Comparison of ENCODE assay signal across 8 mouse cellular contexts in genomic region chr1:168215896-168216747, GRCm38 (mm10).
DNase-seq lines count a peak whose midpoint lies in the region; ATAC-seq lines count a peak whose summit lies in the region.

No protein-coding gene starts in this region.

- 61% methylated on average over 17 of the region's 17 CpGs for WGBS in forebrain, embryonic 12.5 days
- WGBS in forebrain, embryonic 10.5 days = 86% methylated on average over 17 of the region's 17 CpGs
- 62% methylated on average over 17 of the region's 17 CpGs for WGBS in midbrain, embryonic 13.5 days
- WGBS in midbrain, embryonic 11.5 days = 84% methylated on average over 17 of the region's 17 CpGs
- 17% methylated on average over 17 of the region's 17 CpGs for WGBS in forebrain, embryonic 15.5 days
- 40% methylated on average over 17 of the region's 17 CpGs for WGBS in neural tube, embryonic 15.5 days

- no peaks in the 10 kb centered on the region for H3K36me3 ChIP-seq in forebrain, embryonic 12.5 days (replicated peaks)
- H3K36me3 ChIP-seq in forebrain, embryonic 10.5 days (replicated peaks) = no peaks in the 10 kb centered on the region
- no peaks in the 10 kb centered on the region for H3K36me3 ChIP-seq in midbrain, embryonic 13.5 days
- H3K36me3 ChIP-seq in midbrain, embryonic 11.5 days (ENCODE audit: control insufficient read depth, insufficient read depth, low read length) = no peaks in the 10 kb centered on the region
- no peaks in the 10 kb centered on the region for H3K36me3 ChIP-seq in forebrain, embryonic 15.5 days
- no peaks in the 10 kb centered on the region for H3K36me3 ChIP-seq in neural tube, embryonic 15.5 days

- no peak overlapping the region for H3K9ac ChIP-seq in forebrain, embryonic 12.5 days
- no peak overlapping the region for H3K9ac ChIP-seq in midbrain, embryonic 13.5 days (replicated peaks)
- no peak overlapping the region for H3K9ac ChIP-seq in midbrain, embryonic 11.5 days (ENCODE audit: low read length)
- no peak overlapping the region; the same call in 1 of the 2 replicates for H3K9ac ChIP-seq in forebrain, embryonic 15.5 days (replicated peaks)
- no peak overlapping the region for H3K9ac ChIP-seq in neural tube, embryonic 15.5 days (replicated peaks)

- no peak for DNase-seq in forebrain, embryonic 10.5 days (ENCODE audit: extremely low spot score, low spot score)
- no peak for DNase-seq in midbrain, embryonic 11.5 days (ENCODE audit: low spot score, missing footprints)
- no peak for DNase-seq in retina, postnatal 1 day

- H3K4me2 ChIP-seq in forebrain, embryonic 12.5 days = no peak overlapping the region; the same call in 1 of the 2 replicates
- no peak overlapping the region for H3K4me2 ChIP-seq in midbrain, embryonic 13.5 days (replicated peaks)
- no peak overlapping the region for H3K4me2 ChIP-seq in midbrain, embryonic 11.5 days
- peak overlapping the region; percentile 10; the same call in 1 of the 2 replicates for H3K4me2 ChIP-seq in forebrain, embryonic 15.5 days (replicated peaks)
- H3K4me2 ChIP-seq in neural tube, embryonic 15.5 days = no peak overlapping the region

- H3K9me3 ChIP-seq in forebrain, embryonic 12.5 days = no peaks in the 10 kb centered on the region
- H3K9me3 ChIP-seq in forebrain, embryonic 10.5 days = no peaks in the 10 kb centered on the region
- H3K9me3 ChIP-seq in midbrain, embryonic 13.5 days = no peaks in the 10 kb centered on the region
- H3K9me3 ChIP-seq in midbrain, embryonic 11.5 days (ENCODE audit: control insufficient read depth, low read length) = no peaks in the 10 kb centered on the region
- no peaks in the 10 kb centered on the region for H3K9me3 ChIP-seq in forebrain, embryonic 15.5 days
- H3K9me3 ChIP-seq in neural tube, embryonic 15.5 days (replicated peaks) = no peaks in the 10 kb centered on the region

- H3K27me3 ChIP-seq in forebrain, embryonic 12.5 days = no peaks in the 10 kb centered on the region
- no peaks in the 10 kb centered on the region; the same call in 1 of the 2 replicates for H3K27me3 ChIP-seq in forebrain, embryonic 10.5 days (ENCODE audit: poor library complexity, severe bottlenecking)
- 0 out of 2 replicates have a peak, but pooled peaks cover under 1% of the 10 kb centered on the region for H3K27me3 ChIP-seq in midbrain, embryonic 13.5 days
- H3K27me3 ChIP-seq in midbrain, embryonic 11.5 days (ENCODE audit: control insufficient read depth, insufficient read depth, low read length) = no peaks in the 10 kb centered on the region
- no peaks in the 10 kb centered on the region for H3K27me3 ChIP-seq in forebrain, embryonic 15.5 days
- H3K27me3 ChIP-seq in neural tube, embryonic 15.5 days (replicated peaks) = 0 out of 2 replicates have a peak, but pooled peaks cover 4% of the 10 kb centered on the region

- peaks cover 60% of the 10 kb centered on the region for H3K4me1 ChIP-seq in forebrain, embryonic 12.5 days
- H3K4me1 ChIP-seq in forebrain, embryonic 10.5 days = peaks cover 67% of the 10 kb centered on the region
- H3K4me1 ChIP-seq in midbrain, embryonic 13.5 days (replicated peaks) = peaks cover 82% of the 10 kb centered on the region
- peaks cover 11% of the 10 kb centered on the region for H3K4me1 ChIP-seq in midbrain, embryonic 11.5 days (ENCODE audit: control insufficient read depth, insufficient read depth, low read length)
- peaks cover 75% of the 10 kb centered on the region for H3K4me1 ChIP-seq in forebrain, embryonic 15.5 days
- peaks cover 45% of the 10 kb centered on the region for H3K4me1 ChIP-seq in neural tube, embryonic 15.5 days

- peak overlapping the region; percentile 63 for H3K27ac ChIP-seq in forebrain, embryonic 12.5 days
- no peak overlapping the region for H3K27ac ChIP-seq in forebrain, embryonic 10.5 days
- peak overlapping the region; percentile 17; the same call in 1 of the 2 replicates for H3K27ac ChIP-seq in midbrain, embryonic 13.5 days
- no peak overlapping the region for H3K27ac ChIP-seq in midbrain, embryonic 11.5 days (ENCODE audit: low read depth, low read length)
- H3K27ac ChIP-seq in forebrain, embryonic 15.5 days (replicated peaks) = peak overlapping the region; percentile 72
- peak overlapping the region; percentile 28; the same call in 1 of the 2 replicates for H3K27ac ChIP-seq in neural tube, embryonic 15.5 days (replicated peaks)

- no peak overlapping the region for H3K4me3 ChIP-seq in forebrain, embryonic 12.5 days (replicated peaks)
- H3K4me3 ChIP-seq in forebrain, embryonic 10.5 days = no peak overlapping the region
- no peak overlapping the region for H3K4me3 ChIP-seq in midbrain, embryonic 13.5 days (replicated peaks)
- H3K4me3 ChIP-seq in midbrain, embryonic 11.5 days (ENCODE audit: low read depth, low read length) = no peak overlapping the region
- no peak overlapping the region for H3K4me3 ChIP-seq in forebrain, embryonic 15.5 days
- no peak overlapping the region for H3K4me3 ChIP-seq in neural tube, embryonic 15.5 days (replicated peaks)

- no peak for ATAC-seq in forebrain, embryonic 12.5 days (ENCODE audit: low FRiP score)
- ATAC-seq in midbrain, embryonic 13.5 days = peak; percentile 31
- ATAC-seq in midbrain, embryonic 11.5 days (ENCODE audit: low FRiP score) = no peak
- peak; percentile 33 for ATAC-seq in forebrain, embryonic 15.5 days (replicated peaks)
- ATAC-seq in neural tube, embryonic 15.5 days (ENCODE audit: low FRiP score) = no peak
- ATAC-seq in megakaryocyte progenitor cell, adult 5-6 weeks (replicated peaks; ENCODE audit: poor library complexity) = no peak

Comparison
In these comparisons a context has a peak if more than half of its experiments do, and no peak if none do; other contexts are left out.
1. ATAC-seq: peak in midbrain, embryonic 13.5 days (single experiment) and forebrain, embryonic 15.5 days (single experiment); none in forebrain, embryonic 12.5 days (single experiment), midbrain, embryonic 11.5 days (single experiment), neural tube, embryonic 15.5 days (single experiment) and megakaryocyte progenitor cell, adult 5-6 weeks (single experiment).
2. H3K27ac ChIP-seq: peak in forebrain, embryonic 12.5 days (single experiment), midbrain, embryonic 13.5 days (single experiment), forebrain, embryonic 15.5 days (single experiment) and neural tube, embryonic 15.5 days (single experiment); none in forebrain, embryonic 10.5 days (single experiment) and midbrain, embryonic 11.5 days (single experiment).